Mouse (Mus musculus) cortical plate, adult 2 months (tissue): ENCODE results near the gene Nob1. TPM values are rescaled to one million over a fixed set of nuclear protein-coding genes. Genes with fewer than 3 reads are reported as not detected.

Experiments
- H3K27ac ChIP-seq: fragments of 200-500 bp; 2 replicates; pipeline ENCODE4 v1.5.1; 2012; ENCODE audit warnings: low read length, control low read depth, inconsistent platforms; ENCODE audit not compliant: insufficient read depth
- H3K4me1 ChIP-seq: fragments of 200-500 bp; 2 replicates; pipeline ENCODE4 v1.6.1; 2011; ENCODE audit warnings: low read length; ENCODE audit not compliant: control insufficient read depth, insufficient read depth
- H3K4me3 ChIP-seq: fragments of 200-500 bp; 2 replicates; pipeline ENCODE4 v1.5.1; 2011; ENCODE audit warnings: mild to moderate bottlenecking, low read length, control low read depth; ENCODE audit not compliant: insufficient read depth
- CTCF ChIP-seq: fragments of 200-500 bp; IDR thresholded peaks from 2 replicates; pipeline ENCODE4 v1.5.1; 2011; ENCODE audit warnings: mild to moderate bottlenecking, control low read depth, low read length; ENCODE audit not compliant: insufficient read depth; ENCODE audit errors: extremely low read depth
- POLR2A ChIP-seq: fragments of 200-500 bp; IDR thresholded peaks from 2 replicates; pipeline ENCODE4 v1.6.1; 2011; ENCODE audit warnings: mild to moderate bottlenecking, low read length, control low read depth; ENCODE audit not compliant: insufficient read depth; ENCODE audit errors: extremely low read depth
- polyA plus RNA-seq: library from polyadenylated mRNA; depleted of rRNA; stranded (reverse); fragments of >200 nt; gene quantifications from 2 replicates; pipeline ENCODE4 v1.2.3, GENCODE M21; 2012

Gene Nob1
- polyA plus RNA-seq, 1 experiment = 54.1 TPM

- H3K4me3 ChIP-seq = no peak overlapping the region
- H3K27ac ChIP-seq = no peak overlapping the region
- no peaks in the 10 kb centered on the region for H3K4me1 ChIP-seq
- TF ChIP-seq POLR2A = no peak
- peak; percentile 63 for TF ChIP-seq CTCF
These were observed 13.5 kb downstream of the Nob1 start for GRCm38 (mm10) chr8:107411391-107411790.

DNA sequence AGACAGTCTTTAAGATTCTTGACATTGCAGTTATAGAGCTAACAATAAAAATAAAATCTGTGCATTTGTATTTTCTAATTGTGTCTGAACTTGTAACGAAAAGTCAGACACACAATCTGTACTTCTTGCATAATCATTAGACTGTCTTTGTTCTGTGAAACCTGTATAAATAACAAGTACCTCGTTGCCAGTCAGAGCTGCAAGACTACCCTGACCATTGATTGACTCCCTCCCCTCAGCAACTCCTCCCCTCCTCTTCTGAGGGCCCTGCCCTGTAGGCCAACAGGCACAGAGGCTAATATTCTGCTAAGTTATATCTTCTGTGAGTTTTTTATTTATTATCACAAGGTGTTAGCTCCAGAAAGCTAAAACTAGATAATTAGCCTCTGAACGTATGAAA, 18.9 kb downstream of the Nob1 start:
- Histone ChIP-seq H3K27ac (no peak overlapping the region), H3K4me3 (no peak overlapping the region), H3K4me1 (peaks cover 2% of the 10 kb centered on the region; the same call in 1 of the 2 replicates)
- TF ChIP-seq CTCF = no peak

- Histone ChIP-seq H3K4me3 (no peak overlapping the region), H3K27ac (no peak overlapping the region), H3K4me1 (peaks cover 5% of the 10 kb centered on the region; the same call in 1 of the 2 replicates)
- TF ChIP-seq CTCF (no peak), POLR2A (no peak)
These were observed 20.8 kb downstream of the Nob1 start for GRCm38 (mm10) chr8:107404057-107404456.

DNA sequence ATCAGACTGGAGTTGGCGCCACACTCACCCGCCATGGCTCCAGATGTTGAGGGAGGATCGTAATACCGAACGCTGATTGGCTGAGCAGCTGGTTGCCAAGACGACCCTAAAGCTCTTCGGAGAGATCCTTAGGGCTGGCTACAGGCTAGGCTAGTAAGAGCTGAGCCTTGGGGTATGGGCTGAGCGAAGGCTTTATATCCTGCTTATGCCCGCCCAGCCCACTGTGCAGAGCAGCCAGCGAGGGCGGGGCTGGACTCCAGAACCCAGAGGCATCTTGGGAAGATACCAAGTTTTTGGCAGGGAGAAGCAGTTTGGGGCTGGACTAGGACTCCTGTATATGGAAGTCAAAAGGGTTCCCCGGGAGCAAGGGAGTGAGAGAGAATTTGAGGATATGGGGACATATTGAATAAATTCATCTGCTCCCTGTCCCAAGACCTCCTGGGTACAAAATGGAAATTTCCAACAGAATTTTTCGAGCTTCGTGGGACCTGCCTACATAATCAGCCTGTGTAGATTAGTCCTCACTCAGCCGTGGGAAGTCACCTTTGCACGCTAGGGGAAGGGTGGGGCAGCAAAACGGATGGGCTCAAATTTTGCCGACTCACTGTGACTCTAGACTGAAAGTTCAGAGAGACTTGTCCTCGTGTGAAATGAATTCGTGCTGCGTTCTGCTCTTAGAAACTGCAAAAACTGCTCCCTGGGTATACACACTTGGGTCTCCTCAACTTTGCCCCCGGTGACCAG, 21.6 kb downstream of the Nob1 start, which contains the start of gene Nqo1:
Nqo1 (minus strand) TSS at position 169 of the 744 bp plus-strand sequence.
- TF ChIP-seq CTCF (no peak), POLR2A (peak; percentile 45; the same call in 1 of the 2 replicates)
- Histone ChIP-seq H3K4me1 (peaks cover 5% of the 10 kb centered on the region; the same call in 1 of the 2 replicates), H3K4me3 (peak within 1 kb of the TSS; percentile 22), H3K27ac (no peak within 1 kb of the TSS)

DNA sequence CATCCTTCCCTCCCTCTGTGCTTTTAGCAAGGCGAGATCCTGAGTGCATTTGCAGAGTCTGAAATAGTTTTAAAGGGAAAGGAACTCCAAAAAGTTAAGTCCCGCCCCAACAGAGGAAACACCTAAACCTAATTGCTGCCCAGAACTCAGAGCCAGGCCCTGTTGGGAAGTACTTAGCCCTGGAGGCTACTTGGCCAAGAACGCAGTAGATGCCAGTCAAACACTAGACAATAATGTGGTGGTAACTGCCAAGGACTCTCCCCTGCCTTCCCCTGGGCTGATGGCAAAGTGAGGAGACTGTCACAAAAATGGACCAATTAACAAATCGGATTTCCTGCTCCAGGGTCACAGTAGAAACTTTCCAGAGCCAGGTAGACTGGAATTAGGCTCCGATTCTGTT, 23.0 kb downstream of the Nob1 start:
- H3K4me3 ChIP-seq = no peak overlapping the region
- TF ChIP-seq CTCF (no peak), POLR2A (no peak)
- peaks cover 5% of the 10 kb centered on the region; the same call in 1 of the 2 replicates for H3K4me1 ChIP-seq
- no peak overlapping the region for H3K27ac ChIP-seq

- no peak overlapping the region for H3K27ac ChIP-seq
- H3K4me1 ChIP-seq = peaks cover 5% of the 10 kb centered on the region; the same call in 1 of the 2 replicates
- no peak for TF ChIP-seq CTCF
- no peak for TF ChIP-seq POLR2A
- H3K4me3 ChIP-seq = no peak overlapping the region
These were observed 25.4 kb downstream of the Nob1 start for GRCm38 (mm10) chr8:107399495-107399894.

GRCm38 (mm10) chr8:107397665-107398064, 27.2 kb downstream of the Nob1 start:
- TF ChIP-seq CTCF (no peak), POLR2A (no peak)
- H3K4me1 ChIP-seq = peaks cover 3% of the 10 kb centered on the region; the same call in 1 of the 2 replicates
- no peak overlapping the region for H3K27ac ChIP-seq
- H3K4me3 ChIP-seq = no peak overlapping the region

DNA sequence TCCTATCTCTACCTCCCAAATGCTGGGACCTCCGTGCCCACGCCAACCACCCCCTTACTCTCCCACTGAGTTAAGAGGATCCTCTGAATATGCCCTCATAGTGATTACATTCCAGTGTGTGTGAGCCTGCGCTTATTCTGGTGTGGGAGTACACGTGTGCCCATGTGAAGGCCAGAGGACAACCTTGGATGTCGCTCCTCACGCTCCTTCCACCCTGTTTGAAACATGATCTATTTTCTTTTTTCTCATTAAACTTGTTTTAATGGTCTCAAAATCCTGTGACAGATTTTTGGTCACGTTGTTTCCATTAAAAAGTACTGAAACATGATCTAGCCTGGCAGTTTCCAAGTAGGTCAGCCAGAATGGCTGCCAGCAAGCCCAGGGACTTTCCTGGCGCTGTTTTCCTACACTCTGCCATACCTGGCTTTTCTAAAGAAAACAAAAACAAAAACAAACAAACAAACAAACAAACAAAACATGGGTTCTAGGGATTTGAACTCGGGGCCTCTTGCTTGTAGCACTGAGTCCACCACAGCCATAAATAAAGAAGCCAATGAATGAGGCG, 28.7 kb downstream of the Nob1 start:
- Histone ChIP-seq H3K4me3 (no peak overlapping the region), H3K4me1 (peaks cover 3% of the 10 kb centered on the region; the same call in 1 of the 2 replicates), H3K27ac (no peak overlapping the region)
- TF ChIP-seq POLR2A (no peak), CTCF (no peak)

DNA sequence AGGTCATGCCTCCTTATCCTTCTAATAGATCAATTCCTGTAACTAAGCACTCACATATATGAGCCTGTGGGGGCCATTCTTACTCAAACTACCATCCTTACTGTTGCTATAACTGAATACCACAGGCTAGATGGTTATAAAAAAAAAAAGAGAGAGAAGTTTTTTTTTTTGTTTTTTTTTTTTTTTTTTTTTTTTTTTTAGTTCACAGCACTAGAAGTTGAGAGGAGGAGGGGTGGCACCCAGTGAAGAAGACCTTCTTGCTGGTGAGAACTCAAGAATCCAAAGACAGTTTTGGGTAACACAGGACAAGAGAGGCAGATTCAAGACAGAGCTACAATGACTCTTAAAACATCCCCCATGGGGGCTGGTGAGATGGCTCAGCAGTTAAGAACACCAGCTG, 29.5 kb downstream of the Nob1 start:
- no peak for TF ChIP-seq POLR2A
- TF ChIP-seq CTCF = no peak

GRCm38 (mm10) chr8:107391136-107391516, 33.7 kb downstream of the Nob1 start:
- Histone ChIP-seq H3K4me3 (no peak overlapping the region), H3K4me1 (no peaks in the 10 kb centered on the region), H3K27ac (no peak overlapping the region)
- TF ChIP-seq POLR2A = no peak
- TF ChIP-seq CTCF = no peak

More for the DNA sequence above, 29.5 kb downstream of the Nob1 start:
- Histone ChIP-seq H3K4me1 (peaks cover 3% of the 10 kb centered on the region; the same call in 1 of the 2 replicates), H3K4me3 (no peak overlapping the region), H3K27ac (no peak overlapping the region)
